In the genomic region with DNA sequence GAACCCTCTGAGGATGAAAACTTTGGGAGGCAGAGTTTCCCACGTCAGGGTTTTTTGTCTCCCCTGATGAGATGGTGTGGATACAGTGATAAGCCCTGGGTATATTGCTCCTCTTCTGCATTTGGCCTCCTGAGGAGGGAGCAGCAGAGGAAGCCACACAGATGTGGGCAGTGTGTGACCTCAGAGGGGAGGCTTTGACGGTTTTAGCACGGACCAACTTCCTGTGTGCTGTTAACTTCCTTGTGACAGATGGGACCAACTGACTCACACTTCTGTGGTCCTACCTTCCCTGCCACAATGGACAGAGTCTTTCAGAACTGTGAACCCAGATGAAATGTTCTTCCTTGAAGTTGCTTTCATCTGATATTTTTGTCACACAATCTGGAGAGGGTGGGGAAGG, we compare ENCODE assay signal across 21 mouse cellular contexts. TPM values are rescaled to one million over a fixed set of nuclear protein-coding genes. Genes with fewer than 3 reads are reported as not detected.
DNase-seq lines count a peak whose midpoint lies in the region; ATAC-seq and TF ChIP-seq lines count a peak whose summit lies in the region.
"Had no signal": no experiment of that assay in that cellular context is flagged by ENCODE, and none has a peak within 500 bp of the region (broad histone marks: within the 10 kb centered on the region; RNA-seq: fewer than 3 reads in every experiment).

No protein-coding gene starts in this region.

- H3K36me3 ChIP-seq in intestine, embryonic 16.5 days (ENCODE audit: control insufficient read depth, insufficient read depth, low read length): no peaks in the 10 kb centered on the region
- H3K36me3 ChIP-seq: hindbrain, embryonic 13.5 days; intestine, embryonic 15.5 days; limb, embryonic 15.5 days had no signal

- no peak overlapping the region for H3K4me3 ChIP-seq in bone marrow macrophage, adult 2 months (ENCODE audit: insufficient read depth, low read length)
- no peak overlapping the region for H3K4me3 ChIP-seq in intestine, embryonic 16.5 days (ENCODE audit: low read length)
- H3K4me3 ChIP-seq: erythroblast, embryonic 14.5 days; gastrocnemius, adult 2 months; hindbrain, embryonic 13.5 days; intestine, embryonic 15.5 days; limb, embryonic 15.5 days had no signal

- no peaks in the 10 kb centered on the region for H3K27me3 ChIP-seq in intestine, embryonic 16.5 days (replicated peaks; ENCODE audit: control insufficient read depth, insufficient read depth, low read length)
- H3K27me3 ChIP-seq: hindbrain, embryonic 13.5 days; intestine, embryonic 15.5 days; limb, embryonic 15.5 days had no signal

- peak; percentile 69 for DNase-seq in layer of hippocampus, adult 9-11 months
- no peak for DNase-seq in layer of hippocampus, adult 9-10 months (ENCODE audit: low spot score)
- peak; percentile 26 for DNase-seq in A20 (ENCODE audit: low read depth, low spot score)
- DNase-seq in heart, postnatal 10 days: no peak
- DNase-seq: adrenal gland, adult 2 months; cerebellum, adult 11-12 months; cerebellum, postnatal 36 days; gastrocnemius, adult 2 months; heart, adult 18-20 months; lung, embryonic 14.5 days; right cerebral cortex, postnatal 25 days had no signal

- no peak for TF ChIP-seq POLR2A in bone marrow macrophage, adult 2 months (IDR thresholded peaks at IDR 0.05; ENCODE audit: borderline replicate concordance, low read depth, low read length)

- H3K9ac ChIP-seq in intestine, embryonic 16.5 days (ENCODE audit: low read depth, low read length): no peak overlapping the region
- H3K9ac ChIP-seq: hindbrain, embryonic 13.5 days; intestine, embryonic 15.5 days; limb, embryonic 15.5 days; lung, embryonic 14.5 days had no signal

- intact Hi-C loops in heart, postnatal 10 days (cut with DNase I): no loop called here

- H3K4me2 ChIP-seq in intestine, embryonic 16.5 days (ENCODE audit: low read depth, low read length): no peak overlapping the region
- H3K4me2 ChIP-seq: hindbrain, embryonic 13.5 days; intestine, embryonic 15.5 days; limb, embryonic 15.5 days; lung, embryonic 14.5 days had no signal

- ATAC-seq in megakaryocyte progenitor cell, adult 5-6 weeks (replicated peaks; ENCODE audit: poor library complexity): peak; percentile 98
- no peak for ATAC-seq in frontal cortex, adult (ENCODE audit: low TSS enrichment)
- ATAC-seq in intestine, embryonic 16.5 days: no peak
- ATAC-seq: forebrain, embryonic 14.5 days; intestine, embryonic 15.5 days had no signal

- peak overlapping the region; percentile 36; the same call in 1 of the 2 replicates for H3K27ac ChIP-seq in bone marrow macrophage, adult 2 months (ENCODE audit: insufficient read depth, low read depth, low read length)
- H3K27ac ChIP-seq in intestine, embryonic 16.5 days (ENCODE audit: low read length): no peak overlapping the region
- H3K27ac ChIP-seq: gastrocnemius, adult 2 months; hindbrain, embryonic 13.5 days; intestine, embryonic 15.5 days; kidney, postnatal 0 days; limb, embryonic 15.5 days had no signal

- peaks cover 13% of the 10 kb centered on the region for H3K4me1 ChIP-seq in bone marrow macrophage, adult 2 months (ENCODE audit: control insufficient read depth, insufficient read depth, low read length)
- H3K4me1 ChIP-seq in intestine, embryonic 16.5 days (ENCODE audit: control insufficient read depth, insufficient read depth, low read length): no peaks in the 10 kb centered on the region
- H3K4me1 ChIP-seq: intestine, embryonic 15.5 days; limb, embryonic 15.5 days had no signal

- no peak for TF ChIP-seq CTCF in bone marrow macrophage, adult 2 months (IDR thresholded peaks at IDR 0.05; ENCODE audit: low read depth, low read length)

- WGBS in intestine, embryonic 16.5 days: 57% methylated on average over 3 of the region's 3 CpGs

- H3K9me3 ChIP-seq in intestine, embryonic 16.5 days (ENCODE audit: control insufficient read depth, low read length): no peaks in the 10 kb centered on the region
- H3K9me3 ChIP-seq: hindbrain, embryonic 13.5 days; intestine, embryonic 15.5 days; limb, embryonic 15.5 days had no signal

RNA-seq across cellular contexts. Expression of a gene that starts 44.6 kb away (rescaled TPM):
- 6.2 and 8.1 TPM in 2 replicates for polyA plus RNA-seq in bone marrow macrophage, adult 2 months (2012; ENCODE audit: insufficient read depth, insufficient read length, missing spikeins)
- 4.0 and 5.4 TPM in 2 replicates for total RNA-seq in megakaryocyte progenitor cell, adult 5-6 weeks (2015)
- total RNA-seq in megakaryocyte progenitor cell, adult 5-6 weeks (2017): 8.7 and 9.0 TPM in 2 replicates
- polyA plus RNA-seq in intestine, embryonic 16.5 days (2015; fragmentation: Nextera tagmentation; extraction: Ambion mirVana): 9.5 and 10.4 TPM in 2 replicates
- total RNA-seq in heart, postnatal 10 days (2021): 10 to 100 TPM in 1 of 2 experiments, 1 to 10 TPM in 1; 7.1 to 10.7 TPM

Comparison
In these comparisons a context has a peak if more than half of its experiments do, and no peak if none do; other contexts are left out.
1. DNase-seq: peak in layer of hippocampus, adult 9-11 months (single experiment) and A20 (single experiment); none in layer of hippocampus, adult 9-10 months (single experiment) and heart, postnatal 10 days (0 of 2).